Mouse (Mus musculus) gonadal fat pad, adult 2 months (tissue): ENCODE results near the gene Atp6v0d1. TPM values are rescaled to one million over a fixed set of nuclear protein-coding genes. Genes with fewer than 3 reads are reported as not detected.

Experiments used
- polyA plus RNA-seq: library from polyadenylated mRNA; depleted of rRNA; stranded (reverse); fragments of >200 nt; gene quantifications from 2 replicates; pipeline ENCODE4 v1.2.3, GENCODE M21; 2012; rRNA removed

The Atp6v0d1 gene
- polyA plus RNA-seq, 1 experiment = 163 TPM

Other genes starting within 250 kb of the Atp6v0d1 start
- gene Lrrc29, start 239.8 kb downstream of the Atp6v0d1 start, polyA plus RNA-seq = 11.5 and 12.6 TPM in 2 replicates
- 74.9 and 103 TPM in 2 replicates for gene Tmem208, start 239.7 kb downstream of the Atp6v0d1 start, polyA plus RNA-seq
- 17.8 and 19.6 TPM in 2 replicates for gene Fhod1, start 218.1 kb downstream of the Atp6v0d1 start, polyA plus RNA-seq
- gene Slc9a5, start 217.2 kb downstream of the Atp6v0d1 start, polyA plus RNA-seq = 2.9 and 3.7 TPM in 2 replicates
- gene Plekhg4, start 192.8 kb downstream of the Atp6v0d1 start, polyA plus RNA-seq = 2.4 and 2.7 TPM in 2 replicates
- gene Kctd19, start 152.5 kb downstream of the Atp6v0d1 start, polyA plus RNA-seq = 0.23 and 0.89 TPM in 2 replicates
- 1.8 and 2.3 TPM in 2 replicates for gene Lrrc36, start 152.5 kb downstream of the Atp6v0d1 start, polyA plus RNA-seq
- gene Tppp3, start 94.5 kb downstream of the Atp6v0d1 start, polyA plus RNA-seq = 63.4 and 71.3 TPM in 2 replicates
- gene Zdhhc1, start 69.1 kb downstream of the Atp6v0d1 start, polyA plus RNA-seq = 37.2 and 43.5 TPM in 2 replicates
- gene Hsd11b2, start 47.3 kb downstream of the Atp6v0d1 start, polyA plus RNA-seq = 1.4 and 1.8 TPM in 2 replicates
- 17.2 and 22.1 TPM in 2 replicates for gene Ripor1, start 39.2 kb upstream of the Atp6v0d1 start, polyA plus RNA-seq
- 12.2 and 19.0 TPM in 2 replicates for gene Ctcf, start 70.5 kb upstream of the Atp6v0d1 start, polyA plus RNA-seq
- gene Agrp, start 71.3 kb upstream of the Atp6v0d1 start, polyA plus RNA-seq = 0.45 TPM in 1 of 2 replicates, not detected in the other
- 0.60 and 0.81 TPM in 2 replicates for gene Carmil2, start 120.2 kb upstream of the Atp6v0d1 start, polyA plus RNA-seq
- gene Acd, start 135.1 kb upstream of the Atp6v0d1 start, polyA plus RNA-seq = 31.7 and 35.4 TPM in 2 replicates
- 23.5 and 24.1 TPM in 2 replicates for gene Pard6a, start 135.1 kb upstream of the Atp6v0d1 start, polyA plus RNA-seq
- 0.15 TPM in 1 of 2 replicates, not detected in the other for gene 4933405L10Rik, start 141.6 kb upstream of the Atp6v0d1 start, polyA plus RNA-seq
- gene Enkd1, start 142.2 kb upstream of the Atp6v0d1 start, polyA plus RNA-seq = 5.8 and 8.4 TPM in 2 replicates
- gene Gfod2, start 192.6 kb upstream of the Atp6v0d1 start, polyA plus RNA-seq = 5.3 and 6.7 TPM in 2 replicates